In genomic region chr2:66187520-66187919, GRCm38 (mm10) we compare ENCODE assay signal across 25 mouse cellular contexts.
DNase-seq lines count a peak whose midpoint lies in the region; ATAC-seq and TF ChIP-seq lines count a peak whose summit lies in the region.
"Had no signal": no experiment of that assay in that cellular context is flagged by ENCODE, and none has a peak within 500 bp of the region (broad histone marks: within the 10 kb centered on the region; RNA-seq: fewer than 3 reads in every experiment).

No protein-coding gene starts in this region.

- no peak overlapping the region for H3K4me2 ChIP-seq in kidney, embryonic 14.5 days (replicated peaks; ENCODE audit: low read depth, low read length)
- no peak overlapping the region for H3K4me2 ChIP-seq in kidney, postnatal 0 days (ENCODE audit: low read length)
- H3K4me2 ChIP-seq: embryonic facial prominence, embryonic 13.5 days; forebrain, embryonic 12.5 days; forebrain, embryonic 15.5 days; heart, embryonic 11.5 days; hindbrain, embryonic 12.5 days; hindbrain, embryonic 15.5 days had no signal

- DNase-seq in kidney, adult 11 months, result peak; percentile 23
- no peak for DNase-seq in kidney, postnatal 10 days
- DNase-seq in kidney, adult 2 months, result peak; percentile 54
- no peak for DNase-seq in kidney, postnatal 0 days (ENCODE audit: low spot score)
- no peak for DNase-seq in gastrocnemius, adult 18-20 months (ENCODE audit: low spot score)
- DNase-seq in ovary, postnatal 14 days (ENCODE audit: low spot score), result no peak
- no peak for DNase-seq in cerebellum, adult 11 months
- DNase-seq: adrenal gland, adult 8-10 months; adrenal gland, postnatal 25 days; cerebellum, adult 2 months; cerebellum, adult 9-11 months; cerebellum, postnatal 25 days; embryo, embryonic 11 days; gastrocnemius, postnatal 10 days; gastrocnemius, postnatal 36 days had no signal

- no peaks in the 10 kb centered on the region for H3K4me1 ChIP-seq in kidney, adult 2 months (ENCODE audit: control insufficient read depth, insufficient read depth, low read length)
- H3K4me1 ChIP-seq in kidney, embryonic 14.5 days (ENCODE audit: control insufficient read depth, insufficient read depth, low read length), result no peaks in the 10 kb centered on the region
- H3K4me1 ChIP-seq in kidney, postnatal 0 days (replicated peaks; ENCODE audit: insufficient read depth, low read length), result 0 out of 2 replicates have a peak, but pooled peaks cover 3% of the 10 kb centered on the region
- H3K4me1 ChIP-seq: embryonic facial prominence, embryonic 10.5 days; forebrain, embryonic 15.5 days; hindbrain, embryonic 12.5 days; hindbrain, embryonic 15.5 days had no signal

- no peak for TF ChIP-seq POLR2A in kidney, adult 2 months (IDR thresholded peaks at IDR 0.05; ENCODE audit: low read depth, low read length)

- no peak for TF ChIP-seq CTCF in kidney, adult 2 months (conservative IDR thresholded peaks at IDR 0.05; ENCODE audit: insufficient read depth, insufficient read length, low read depth, low read length)
- TF ChIP-seq CTCF in kidney, postnatal 0 days (IDR thresholded peaks at IDR 0.05; ENCODE audit: low read depth), result no peak

- H3K9me3 ChIP-seq in kidney, embryonic 14.5 days (ENCODE audit: control insufficient read depth, low read length), result no peaks in the 10 kb centered on the region
- no peaks in the 10 kb centered on the region for H3K9me3 ChIP-seq in kidney, postnatal 0 days (replicated peaks; ENCODE audit: low read length)
- H3K9me3 ChIP-seq: embryonic facial prominence, embryonic 10.5 days; embryonic facial prominence, embryonic 13.5 days; forebrain, embryonic 12.5 days; forebrain, embryonic 15.5 days; hindbrain, embryonic 12.5 days; hindbrain, embryonic 15.5 days had no signal

- no peaks in the 10 kb centered on the region for H3K36me3 ChIP-seq in kidney, adult 2 months (ENCODE audit: control insufficient read depth, insufficient read depth, low read length)
- no peaks in the 10 kb centered on the region for H3K36me3 ChIP-seq in kidney, embryonic 14.5 days (ENCODE audit: control insufficient read depth, insufficient read depth, low read length)
- no peaks in the 10 kb centered on the region for H3K36me3 ChIP-seq in kidney, postnatal 0 days (ENCODE audit: insufficient read depth, low read length)
- H3K36me3 ChIP-seq: forebrain, embryonic 15.5 days had no signal

- H3K9ac ChIP-seq in kidney, embryonic 14.5 days (ENCODE audit: low read depth, low read length), result no peak overlapping the region
- no peak overlapping the region for H3K9ac ChIP-seq in kidney, postnatal 0 days (ENCODE audit: low read depth, low read length)
- H3K9ac ChIP-seq: embryonic facial prominence, embryonic 13.5 days; forebrain, embryonic 12.5 days; forebrain, embryonic 15.5 days; hindbrain, embryonic 12.5 days; hindbrain, embryonic 15.5 days had no signal

- H3K27ac ChIP-seq in kidney, adult 2 months (ENCODE audit: insufficient read depth, low read depth, low read length), result no peak overlapping the region
- no peak overlapping the region for H3K27ac ChIP-seq in kidney, embryonic 14.5 days (ENCODE audit: low read depth, low read length)
- H3K27ac ChIP-seq in kidney, postnatal 0 days, result peak overlapping the region; percentile 25; the same call in 1 of the 2 replicates
- H3K27ac ChIP-seq: embryonic facial prominence, embryonic 10.5 days; embryonic facial prominence, embryonic 13.5 days; forebrain, embryonic 12.5 days; forebrain, embryonic 15.5 days; hindbrain, embryonic 12.5 days; hindbrain, embryonic 15.5 days had no signal

- no peaks in the 10 kb centered on the region for H3K27me3 ChIP-seq in kidney, adult 2 months (replicated peaks; ENCODE audit: control insufficient read depth, insufficient read depth, low read length)
- H3K27me3 ChIP-seq in kidney, embryonic 14.5 days (ENCODE audit: control insufficient read depth, insufficient read depth, low read length), result no peaks in the 10 kb centered on the region
- no peaks in the 10 kb centered on the region for H3K27me3 ChIP-seq in kidney, postnatal 0 days (ENCODE audit: insufficient read depth, low read length)
- H3K27me3 ChIP-seq: embryonic facial prominence, embryonic 13.5 days; forebrain, embryonic 12.5 days; forebrain, embryonic 15.5 days; hindbrain, embryonic 12.5 days; hindbrain, embryonic 15.5 days had no signal

- peak; percentile 78; the same call in 1 of the 2 replicates for ATAC-seq in kidney, embryonic 14.5 days (ENCODE audit: low FRiP score, low TSS enrichment)
- ATAC-seq in kidney, postnatal 0 days (replicated peaks; ENCODE audit: low FRiP score, low read depth), result peak; percentile 63; the same call in 1 of the 2 replicates
- ATAC-seq: activated CD4-positive, CD25-positive, alpha-beta regulatory T cell, adult 4 months; forebrain, embryonic 15.5 days had no signal

- no peak overlapping the region for H3K4me3 ChIP-seq in kidney, adult 2 months (ENCODE audit: insufficient read depth, low read depth, low read length)
- no peak overlapping the region for H3K4me3 ChIP-seq in kidney, embryonic 14.5 days (ENCODE audit: low read length)
- H3K4me3 ChIP-seq in kidney, postnatal 0 days (replicated peaks; ENCODE audit: low read depth, low read length), result no peak overlapping the region
- H3K4me3 ChIP-seq: embryonic facial prominence, embryonic 10.5 days; embryonic facial prominence, embryonic 13.5 days; erythroblast, embryonic 14.5 days; forebrain, embryonic 12.5 days; forebrain, embryonic 15.5 days; hindbrain, embryonic 12.5 days; hindbrain, embryonic 15.5 days had no signal

- WGBS in kidney, adult 2 months, result 42% methylated on average over 6 of the region's 6 CpGs
- 60% methylated on average over 6 of the region's 6 CpGs for WGBS in kidney, embryonic 14.5 days
- 54% methylated on average over 6 of the region's 6 CpGs for WGBS in kidney, postnatal 0 days

Comparison
In these comparisons a context has a peak if more than half of its experiments do, and no peak if none do; other contexts are left out.
1. DNase-seq: peak in kidney, adult 11 months (single experiment) and kidney, adult 2 months (single experiment); none in kidney, postnatal 10 days (single experiment), kidney, postnatal 0 days (single experiment), gastrocnemius, adult 18-20 months (single experiment), ovary, postnatal 14 days (single experiment) and cerebellum, adult 11 months (single experiment).